Mouse (Mus musculus): ENCODE measurements at regions not wholly inside any gene's neighbourhood (a gene's known extent, or its start where the extent isn't known, plus 50 kb on each side); places are given as distances from the start of the nearest gene placed in this dataset.

GRCm38 (mm10) chr17:48784417-48784816, 147.8 kb upstream of the Lrfn2 start:
- 85% methylated on average over 5 of the region's 5 CpGs for WGBS
- Histone ChIP-seq H3K27me3 (ENCODE audit: control insufficient read depth, insufficient read depth, low read length) (no peaks in the 10 kb centered on the region), H3K9me3 (ENCODE audit: control insufficient read depth, low read length) (no peaks in the 10 kb centered on the region), H3K4me3 (replicated peaks; ENCODE audit: low read depth, low read length) (no peak overlapping the region), H3K9ac (replicated peaks; ENCODE audit: low read length) (no peak overlapping the region), H3K4me1 (ENCODE audit: control insufficient read depth, insufficient read depth, low read length) (no peaks in the 10 kb centered on the region), H3K27ac (replicated peaks; ENCODE audit: low read depth, low read length) (no peak overlapping the region), H3K4me2 (ENCODE audit: low read length) (no peak overlapping the region), H3K36me3 (ENCODE audit: control insufficient read depth, insufficient read depth, low read length) (no peaks in the 10 kb centered on the region)
- DNase-seq = no peak
- ATAC-seq (ENCODE audit: low FRiP score, low TSS enrichment) = no peak

GRCm38 (mm10) chr17:48786501-48786900, 145.7 kb upstream of the Lrfn2 start:
- H3K9me3 ChIP-seq (ENCODE audit: control insufficient read depth, low read length) = no peaks in the 10 kb centered on the region
- H3K36me3 ChIP-seq (ENCODE audit: control insufficient read depth, insufficient read depth, low read length) = no peaks in the 10 kb centered on the region
- H3K4me3 ChIP-seq (replicated peaks; ENCODE audit: low read depth, low read length) = no peak overlapping the region
- no peak overlapping the region for H3K9ac ChIP-seq (replicated peaks; ENCODE audit: low read length)
- DNase-seq = no peak
- no peak overlapping the region for H3K4me2 ChIP-seq (ENCODE audit: low read length)
- WGBS = 90% methylated on average over 12 of the region's 12 CpGs
- no peaks in the 10 kb centered on the region for H3K4me1 ChIP-seq (ENCODE audit: control insufficient read depth, insufficient read depth, low read length)
- H3K27me3 ChIP-seq (ENCODE audit: control insufficient read depth, insufficient read depth, low read length) = no peaks in the 10 kb centered on the region
- ATAC-seq (ENCODE audit: low FRiP score, low TSS enrichment) = no peak
- no peak overlapping the region for H3K27ac ChIP-seq (replicated peaks; ENCODE audit: low read depth, low read length)

- no peak overlapping the region for H3K9ac ChIP-seq (replicated peaks; ENCODE audit: low read length)
- H3K4me1 ChIP-seq (ENCODE audit: control insufficient read depth, insufficient read depth, low read length) = no peaks in the 10 kb centered on the region; the same call in 1 of the 2 replicates
- no peaks in the 10 kb centered on the region for H3K27me3 ChIP-seq (ENCODE audit: control insufficient read depth, insufficient read depth, low read length)
- H3K27ac ChIP-seq (replicated peaks; ENCODE audit: low read depth, low read length) = no peak overlapping the region
- no peak for ATAC-seq (ENCODE audit: low FRiP score, low TSS enrichment)
- 92% methylated on average over 7 of the region's 7 CpGs for WGBS
- H3K9me3 ChIP-seq (ENCODE audit: control insufficient read depth, low read length) = no peaks in the 10 kb centered on the region
- no peak for DNase-seq
- H3K4me3 ChIP-seq (replicated peaks; ENCODE audit: low read depth, low read length) = no peak overlapping the region
- no peak overlapping the region for H3K4me2 ChIP-seq (ENCODE audit: low read length)
- no peaks in the 10 kb centered on the region for H3K36me3 ChIP-seq (ENCODE audit: control insufficient read depth, insufficient read depth, low read length)
Measured at GRCm38 (mm10) chr17:48789846-48790245, 142.3 kb upstream of the Lrfn2 start.

DNA sequence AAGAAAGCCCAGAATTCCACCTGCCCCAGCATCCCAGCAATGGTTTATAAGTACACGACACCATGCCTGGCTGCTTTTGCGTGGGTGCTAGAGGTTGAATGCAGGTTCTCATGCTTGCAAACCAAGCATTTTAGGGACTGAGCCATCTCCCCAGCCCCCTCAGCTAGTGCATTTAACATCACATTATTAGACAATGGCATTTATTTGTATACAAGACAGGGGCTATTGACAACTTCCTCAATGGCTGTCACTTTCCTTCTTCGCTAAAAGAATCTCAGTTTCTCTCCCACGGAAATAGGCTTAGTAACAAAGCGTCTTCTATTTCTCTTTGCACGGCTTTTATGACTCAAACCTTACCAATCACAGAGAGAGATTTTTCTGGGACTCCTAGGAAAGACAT, 141.7 kb upstream of the Lrfn2 start:
- Histone ChIP-seq H3K4me1 (ENCODE audit: control insufficient read depth, insufficient read depth, low read length) (no peaks in the 10 kb centered on the region; the same call in 1 of the 2 replicates), H3K9me3 (ENCODE audit: control insufficient read depth, low read length) (no peaks in the 10 kb centered on the region), H3K27ac (replicated peaks; ENCODE audit: low read depth, low read length) (no peak overlapping the region), H3K4me3 (replicated peaks; ENCODE audit: low read depth, low read length) (no peak overlapping the region), H3K27me3 (ENCODE audit: control insufficient read depth, insufficient read depth, low read length) (no peaks in the 10 kb centered on the region), H3K4me2 (ENCODE audit: low read length) (no peak overlapping the region), H3K9ac (replicated peaks; ENCODE audit: low read length) (no peak overlapping the region), H3K36me3 (ENCODE audit: control insufficient read depth, insufficient read depth, low read length) (no peaks in the 10 kb centered on the region)
- 41% methylated on average over 6 of the region's 6 CpGs for WGBS
- DNase-seq (no peak), ATAC-seq (ENCODE audit: low FRiP score, low TSS enrichment) (no peak)

DNA sequence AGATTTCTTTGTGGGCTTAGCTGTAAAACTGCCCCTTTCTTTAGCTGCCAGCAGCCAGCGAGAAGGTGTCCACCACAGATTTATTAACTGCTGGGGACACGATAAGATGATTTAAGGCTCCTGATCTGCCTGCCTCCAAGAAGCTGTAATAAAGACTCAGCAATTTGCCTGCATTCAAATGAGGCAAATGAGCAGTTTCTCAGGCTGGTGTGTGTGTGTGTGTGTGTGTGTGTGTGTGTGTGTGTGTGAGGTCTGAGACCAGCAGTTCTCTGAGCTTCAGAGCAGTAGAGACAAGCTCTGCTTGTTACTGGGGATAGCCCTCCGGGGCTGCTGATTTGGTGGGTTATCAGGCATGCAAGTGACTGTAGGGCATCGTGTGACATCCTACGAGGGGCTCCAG, 139.2 kb upstream of the Lrfn2 start:
- Histone ChIP-seq H3K9me3 (ENCODE audit: control insufficient read depth, low read length) (no peaks in the 10 kb centered on the region), H3K4me1 (ENCODE audit: control insufficient read depth, insufficient read depth, low read length) (no peaks in the 10 kb centered on the region; the same call in 1 of the 2 replicates), H3K9ac (replicated peaks; ENCODE audit: low read length) (no peak overlapping the region), H3K27ac (replicated peaks; ENCODE audit: low read depth, low read length) (no peak overlapping the region), H3K4me3 (replicated peaks; ENCODE audit: low read depth, low read length) (no peak overlapping the region), H3K4me2 (ENCODE audit: low read length) (no peak overlapping the region), H3K36me3 (ENCODE audit: control insufficient read depth, insufficient read depth, low read length) (no peaks in the 10 kb centered on the region), H3K27me3 (ENCODE audit: control insufficient read depth, insufficient read depth, low read length) (no peaks in the 10 kb centered on the region)
- ATAC-seq (ENCODE audit: low FRiP score, low TSS enrichment) (no peak), DNase-seq (no peak)
- 75% methylated on average over 5 of the region's 5 CpGs for WGBS

GRCm38 (mm10) chr17:48795773-48796172, 136.4 kb upstream of the Lrfn2 start:
- 91% methylated on average over 5 of the region's 5 CpGs for WGBS
- no peak for ATAC-seq (ENCODE audit: low FRiP score, low TSS enrichment)
- no peak overlapping the region for H3K9ac ChIP-seq (replicated peaks; ENCODE audit: low read length)
- H3K27me3 ChIP-seq (ENCODE audit: control insufficient read depth, insufficient read depth, low read length) = no peaks in the 10 kb centered on the region
- no peak overlapping the region for H3K27ac ChIP-seq (replicated peaks; ENCODE audit: low read depth, low read length)
- H3K9me3 ChIP-seq (ENCODE audit: control insufficient read depth, low read length) = no peaks in the 10 kb centered on the region
- H3K4me3 ChIP-seq (replicated peaks; ENCODE audit: low read depth, low read length) = no peak overlapping the region
- DNase-seq = no peak
- H3K36me3 ChIP-seq (ENCODE audit: control insufficient read depth, insufficient read depth, low read length) = no peaks in the 10 kb centered on the region
- H3K4me1 ChIP-seq (ENCODE audit: control insufficient read depth, insufficient read depth, low read length) = no peaks in the 10 kb centered on the region; the same call in 1 of the 2 replicates
- H3K4me2 ChIP-seq (ENCODE audit: low read length) = no peak overlapping the region

GRCm38 (mm10) chr17:48798196-48798595, 134.0 kb upstream of the Lrfn2 start:
- no peak for DNase-seq
- no peaks in the 10 kb centered on the region for H3K36me3 ChIP-seq (ENCODE audit: control insufficient read depth, insufficient read depth, low read length)
- no peak for ATAC-seq (ENCODE audit: low FRiP score, low TSS enrichment)
- H3K27ac ChIP-seq (replicated peaks; ENCODE audit: low read depth, low read length) = no peak overlapping the region
- no peaks in the 10 kb centered on the region; the same call in 1 of the 2 replicates for H3K4me1 ChIP-seq (ENCODE audit: control insufficient read depth, insufficient read depth, low read length)
- H3K4me3 ChIP-seq (replicated peaks; ENCODE audit: low read depth, low read length) = no peak overlapping the region
- no peaks in the 10 kb centered on the region for H3K9me3 ChIP-seq (ENCODE audit: control insufficient read depth, low read length)
- H3K9ac ChIP-seq (replicated peaks; ENCODE audit: low read length) = no peak overlapping the region
- no peak overlapping the region for H3K4me2 ChIP-seq (ENCODE audit: low read length)
- no peaks in the 10 kb centered on the region for H3K27me3 ChIP-seq (ENCODE audit: control insufficient read depth, insufficient read depth, low read length)
- WGBS = 77% methylated on average over 3 of the region's 3 CpGs

GRCm38 (mm10) chr17:48802673-48803072, 129.5 kb upstream of the Lrfn2 start:
- Histone ChIP-seq H3K4me2 (ENCODE audit: low read length) (no peak overlapping the region), H3K27me3 (ENCODE audit: control insufficient read depth, insufficient read depth, low read length) (no peaks in the 10 kb centered on the region), H3K9ac (replicated peaks; ENCODE audit: low read length) (no peak overlapping the region), H3K27ac (replicated peaks; ENCODE audit: low read depth, low read length) (no peak overlapping the region), H3K36me3 (ENCODE audit: control insufficient read depth, insufficient read depth, low read length) (no peaks in the 10 kb centered on the region), H3K4me1 (ENCODE audit: control insufficient read depth, insufficient read depth, low read length) (no peaks in the 10 kb centered on the region), H3K9me3 (ENCODE audit: control insufficient read depth, low read length) (no peaks in the 10 kb centered on the region), H3K4me3 (replicated peaks; ENCODE audit: low read depth, low read length) (no peak overlapping the region)
- WGBS = 79% methylated on average over 7 of the region's 7 CpGs
- no peak for ATAC-seq (ENCODE audit: low FRiP score, low TSS enrichment)
- DNase-seq = no peak

- no peaks in the 10 kb centered on the region for H3K36me3 ChIP-seq (ENCODE audit: control insufficient read depth, insufficient read depth, low read length)
- no peak overlapping the region for H3K4me2 ChIP-seq (ENCODE audit: low read length)
- no peak overlapping the region for H3K9ac ChIP-seq (replicated peaks; ENCODE audit: low read length)
- no peak for ATAC-seq (ENCODE audit: low FRiP score, low TSS enrichment)
- 62% methylated on average over 3 of the region's 3 CpGs for WGBS
- H3K27me3 ChIP-seq (ENCODE audit: control insufficient read depth, insufficient read depth, low read length) = no peaks in the 10 kb centered on the region
- no peak for DNase-seq
- H3K4me1 ChIP-seq (ENCODE audit: control insufficient read depth, insufficient read depth, low read length) = no peaks in the 10 kb centered on the region
- no peak overlapping the region for H3K27ac ChIP-seq (replicated peaks; ENCODE audit: low read depth, low read length)
- H3K9me3 ChIP-seq (ENCODE audit: control insufficient read depth, low read length) = no peaks in the 10 kb centered on the region
- no peak overlapping the region for H3K4me3 ChIP-seq (replicated peaks; ENCODE audit: low read depth, low read length)
Measured at GRCm38 (mm10) chr17:48807905-48808304, 124.3 kb upstream of the Lrfn2 start.
